Mouse (Mus musculus): ENCODE measurements around the gene Isg20l2.

GRCm38 (mm10) chr3:87920270-87920943, 9.7 kb upstream of the Isg20l2 start:
- TF ChIP-seq POLR2A (IDR thresholded peaks at IDR 0.05; ENCODE audit: borderline replicate concordance, low read depth, low read length) (no peak), CTCF (IDR thresholded peaks at IDR 0.05; ENCODE audit: low read depth, low read length) (no peak)

Data from bone marrow macrophage, adult 2 months (primary cell).